Mouse (Mus musculus) forebrain, postnatal 0 days (tissue): Measurements from ENCODE around the gene T. TPM values are rescaled to one million over a fixed set of nuclear protein-coding genes. Genes with fewer than 3 reads are reported as not detected.

Experiments
- ATAC-seq: fragments of 200-750 bp; cut with Nextera tagmentation; 2 replicates; pipeline ENCODE4 v1.8.0; 2017; ENCODE audit warnings: mild to moderate bottlenecking, moderate library complexity
- DNase-seq: peaks from one replicate; pipeline ENCODE4 v3.0.0-alpha.2; 2015
- H3K27ac ChIP-seq: fragments of 300-500 bp; sonication (generic); 2 replicates; pipeline ENCODE4 v1.5.1; 2014; ENCODE audit warnings: low read depth, mild to moderate bottlenecking, antibody characterized with exemption, low read length, moderate library complexity, mixed read lengths
- H3K27me3 ChIP-seq: fragments of 300-500 bp; sonication (generic); 2 replicates; pipeline ENCODE4 v1.6.1; 2014; ENCODE audit warnings: mild to moderate bottlenecking, low read length, mixed read lengths; ENCODE audit not compliant: insufficient read depth
- H3K36me3 ChIP-seq: fragments of 300-500 bp; sonication (generic); 2 replicates; pipeline ENCODE4 v1.6.1; 2014; ENCODE audit warnings: mild to moderate bottlenecking, moderate library complexity; ENCODE audit not compliant: insufficient read depth
- H3K4me1 ChIP-seq: fragments of 300-500 bp; sonication (generic); 2 replicates; pipeline ENCODE4 v1.6.1; 2014; ENCODE audit warnings: antibody characterized with exemption; ENCODE audit not compliant: insufficient read depth
- H3K4me2 ChIP-seq: fragments of 300-500 bp; sonication (generic); 2 replicates; pipeline ENCODE4 v1.6.1; 2014; ENCODE audit warnings: low read depth, mild to moderate bottlenecking, moderate library complexity
- H3K4me3 ChIP-seq: fragments of 300-500 bp; sonication (generic); 2 replicates; pipeline ENCODE4 v1.5.1; 2014; ENCODE audit warnings: low read depth, low read length, mixed read lengths
- H3K9ac ChIP-seq: fragments of 300-500 bp; sonication (generic); 2 replicates; pipeline ENCODE4 v1.6.1; 2014; ENCODE audit warnings: mild to moderate bottlenecking
- H3K9me3 ChIP-seq: fragments of 300-500 bp; sonication (generic); 2 replicates; pipeline ENCODE4 v1.6.1; 2016; ENCODE audit warnings: low read length
- CTCF ChIP-seq: sonication (generic); IDR thresholded peaks from 2 replicates; pipeline ENCODE4 v1.5.1; 2016; ENCODE audit warnings: antibody characterized with exemption, control low read depth, low read depth
- WGBS: fragments of 180-500 bp; shearing (Covaris S2); extraction: QIAGEN DNeasy Blood & Tissue Kit; methylation state at CpG from one replicate; pipeline ENCODE4 v1.1.7; 2014; 5-methylcytosine and 5-hydroxymethylcytosine counted together
- polyA plus RNA-seq: library from polyadenylated mRNA; unstranded; fragments of >200 nt; fragmentation: Nextera tagmentation; extraction: Ambion mirVana; gene quantifications from 2 replicates; pipeline ENCODE4 v1.2.1, GENCODE M21; 2015
- total RNA-seq: library from RNA; depleted of rRNA; stranded (reverse); fragments of >200 nt; gene quantifications from 2 replicates; pipeline ENCODE4 v1.2.3, GENCODE M21; 2014; rRNA removed

T gene
- total RNA-seq, result 2.1 TPM in 1 of 2 replicates, not detected in the other
- polyA plus RNA-seq, result 0.13 and 0.17 TPM in 2 replicates

DNA sequence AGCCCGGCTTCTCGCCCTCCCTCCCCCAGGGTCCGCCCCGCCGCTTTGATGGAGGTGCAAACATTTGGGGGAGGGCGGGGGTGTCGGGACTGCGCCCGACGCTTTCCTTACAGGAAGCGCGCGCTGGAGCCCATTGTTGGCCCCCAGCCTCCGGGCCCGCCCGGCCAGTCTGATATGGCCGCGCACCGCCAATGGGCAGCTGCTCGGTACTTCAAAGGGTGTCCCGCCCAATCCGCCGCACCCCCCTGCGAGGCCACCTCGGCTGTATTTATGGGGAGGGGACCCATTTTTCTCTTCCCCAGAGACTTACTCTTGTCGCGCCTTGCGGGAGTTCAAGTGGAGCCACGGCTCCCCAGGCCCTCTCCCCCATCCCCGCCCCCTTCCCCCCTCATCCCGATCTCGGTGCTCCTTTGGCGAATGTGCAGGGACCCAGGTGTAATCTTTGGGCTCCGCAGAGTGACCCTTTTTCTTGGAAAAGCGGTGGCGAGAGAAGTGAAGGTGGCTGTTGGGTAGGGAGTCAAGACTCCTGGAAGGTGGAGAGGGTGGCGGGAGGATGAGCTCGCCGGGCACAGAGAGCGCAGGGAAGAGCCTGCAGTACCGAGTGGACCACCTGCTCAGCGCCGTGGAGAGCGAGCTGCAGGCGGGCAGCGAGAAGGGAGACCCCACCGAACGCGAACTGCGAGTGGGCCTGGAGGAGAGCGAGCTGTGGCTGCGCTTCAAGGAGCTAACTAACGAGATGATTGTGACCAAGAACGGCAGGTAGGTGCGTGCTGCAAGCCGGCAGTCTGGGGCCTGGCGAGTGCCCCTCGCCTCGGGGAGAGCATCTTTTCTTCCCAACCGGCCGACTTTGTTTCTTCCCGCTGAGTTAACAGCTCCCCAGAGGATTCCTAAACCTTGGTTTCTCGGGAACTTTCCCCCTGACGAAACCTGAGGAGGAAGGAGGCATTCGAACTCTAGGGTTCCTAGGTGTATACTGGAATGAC, at the start of gene T:
TSS of gene T (plus strand) at position 446 of the 983 bp plus-strand sequence.
- Histone ChIP-seq H3K36me3 (no peaks in the 10 kb centered on the region), H3K4me2 (peak within 1 kb of the TSS; percentile 27), H3K9ac (no peak within 1 kb of the TSS), H3K4me1 (0 out of 2 replicates have a peak, but pooled peaks cover 8% of the 10 kb centered on the region), H3K27ac (no peak within 1 kb of the TSS), H3K27me3 (peaks cover 97% of the 10 kb centered on the region), H3K9me3 (no peaks in the 10 kb centered on the region), H3K4me3 (peak within 1 kb of the TSS; percentile 17)
- DNase-seq, result no peak
- no peak for ATAC-seq
- TF ChIP-seq CTCF, result no peak
- 2% methylated on average over 64 of the region's 65 CpGs for WGBS

DNA sequence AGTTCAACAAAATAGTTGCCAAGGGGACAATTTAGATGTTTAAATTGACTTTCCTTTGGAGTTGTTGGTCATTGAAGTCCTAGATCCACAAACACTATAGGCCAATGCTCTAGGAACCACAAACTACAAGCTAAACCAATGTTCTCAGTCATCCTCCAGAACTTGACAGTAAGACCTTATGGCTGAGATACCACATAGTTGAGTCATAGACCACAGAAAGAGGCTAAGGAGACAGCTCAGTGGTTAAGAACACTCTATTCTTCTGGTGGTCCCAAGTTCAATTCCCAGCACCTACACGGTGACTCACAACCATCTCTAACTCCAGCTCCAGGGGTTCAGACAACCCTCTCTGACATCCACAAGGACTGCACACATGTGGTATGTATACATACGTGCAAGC, 48.8 kb upstream of the T start:
- DNase-seq (no peak), ATAC-seq (no peak)
- Histone ChIP-seq H3K4me3 (no peak overlapping the region), H3K4me1 (peaks cover 11% of the 10 kb centered on the region; the same call in 1 of the 2 replicates), H3K27ac (no peak overlapping the region), H3K27me3 (peaks cover 9% of the 10 kb centered on the region), H3K36me3 (no peaks in the 10 kb centered on the region), H3K9me3 (no peaks in the 10 kb centered on the region), H3K4me2 (no peak overlapping the region), H3K9ac (no peak overlapping the region)
- WGBS, result 95% methylated on average over 2 of the region's 2 CpGs
- no peak for TF ChIP-seq CTCF

GRCm38 (mm10) chr17:8388463-8388862, 45.8 kb upstream of the T start:
- peak overlapping the region; percentile 52 for H3K4me2 ChIP-seq
- peaks cover 9% of the 10 kb centered on the region for H3K27me3 ChIP-seq
- 2% methylated on average over 13 of the region's 13 CpGs for WGBS
- no peaks in the 10 kb centered on the region for H3K9me3 ChIP-seq
- no peak overlapping the region; the same call in 1 of the 2 replicates for H3K27ac ChIP-seq
- H3K4me1 ChIP-seq, result peaks cover 11% of the 10 kb centered on the region; the same call in 1 of the 2 replicates
- peak overlapping the region; percentile 31 for H3K4me3 ChIP-seq
- ATAC-seq, result peak; percentile 65
- TF ChIP-seq CTCF, result peak; percentile 75
- no peaks in the 10 kb centered on the region for H3K36me3 ChIP-seq
- peak overlapping the region; percentile 49 for H3K9ac ChIP-seq
- peak; percentile 73 for DNase-seq

- H3K9ac ChIP-seq, result peak overlapping the region; percentile 49
- H3K27me3 ChIP-seq, result peaks cover 9% of the 10 kb centered on the region
- no peaks in the 10 kb centered on the region for H3K9me3 ChIP-seq
- peak; percentile 49 for DNase-seq
- ATAC-seq, result peak; percentile 50
- H3K4me1 ChIP-seq, result peaks cover 11% of the 10 kb centered on the region; the same call in 1 of the 2 replicates
- 4% methylated on average over 28 of the region's 28 CpGs for WGBS
- H3K4me3 ChIP-seq, result peak overlapping the region; percentile 31
- peak overlapping the region; percentile 52 for H3K4me2 ChIP-seq
- TF ChIP-seq CTCF, result no peak
- H3K36me3 ChIP-seq, result no peaks in the 10 kb centered on the region
- no peak overlapping the region; the same call in 1 of the 2 replicates for H3K27ac ChIP-seq
Observed at GRCm38 (mm10) chr17:8388990-8389789, 45.0 kb upstream of the T start.

GRCm38 (mm10) chr17:8389790-8390095, 44.5 kb upstream of the T start:
- Histone ChIP-seq H3K4me2 (peak overlapping the region; percentile 52), H3K9ac (0 out of 2 replicates have a peak overlapping the region, but pooled peaks have one; percentile 49), H3K4me1 (peaks cover 11% of the 10 kb centered on the region; the same call in 1 of the 2 replicates), H3K9me3 (no peaks in the 10 kb centered on the region), H3K36me3 (no peaks in the 10 kb centered on the region), H3K27ac (no peak overlapping the region), H3K4me3 (peak overlapping the region; percentile 31), H3K27me3 (peaks cover 9% of the 10 kb centered on the region)
- 8% methylated on average over 10 of the region's 10 CpGs for WGBS
- TF ChIP-seq CTCF, result peak; percentile 28; the same call in 1 of the 2 replicates
- ATAC-seq (no peak), DNase-seq (no peak)

DNA sequence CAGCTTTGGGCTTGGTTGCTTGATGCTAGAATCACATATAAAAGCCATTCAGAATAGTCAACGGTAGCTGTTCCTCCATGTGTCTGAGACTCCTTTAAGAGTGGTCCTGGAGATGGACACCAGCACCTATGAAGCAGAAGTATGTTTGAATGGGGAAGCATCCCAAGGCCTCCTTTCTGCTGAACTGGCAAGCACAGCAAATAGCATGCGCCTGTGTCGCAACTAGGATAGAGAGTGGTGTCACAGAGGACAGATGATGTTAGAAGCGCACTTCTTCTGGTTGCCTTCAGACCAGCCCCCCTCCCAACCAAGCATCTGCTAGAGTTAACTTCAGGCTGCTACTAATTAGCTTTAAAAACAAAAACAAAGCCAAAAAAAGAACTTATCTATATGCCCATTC, 43.7 kb upstream of the T start:
- DNase-seq (no peak), ATAC-seq (no peak)
- 64% methylated on average over 4 of the region's 4 CpGs for WGBS
- Histone ChIP-seq H3K4me2 (no peak overlapping the region), H3K4me1 (peaks cover 11% of the 10 kb centered on the region; the same call in 1 of the 2 replicates), H3K27me3 (peaks cover 9% of the 10 kb centered on the region), H3K9ac (no peak overlapping the region), H3K4me3 (no peak overlapping the region), H3K27ac (no peak overlapping the region), H3K36me3 (no peaks in the 10 kb centered on the region), H3K9me3 (no peaks in the 10 kb centered on the region)
- no peak for TF ChIP-seq CTCF
